Mouse (Mus musculus): ENCODE measurements around the gene Tk2.

GRCm38 (mm10) chr8:104177054-104177453, 71.3 kb downstream of the Tk2 start:
- TF ChIP-seq POLR2A (IDR thresholded peaks at IDR 0.05; ENCODE audit: low read depth, low read length) (no peak), CTCF (IDR thresholded peaks at IDR 0.05; ENCODE audit: extremely low read depth, insufficient read length, insufficient replicate concordance, low read depth, low read length) (no peak)
